Mouse (Mus musculus): ENCODE results near the gene Gm136.

The Gm136 gene

GRCm38 (mm10) chr4:34715062-34715461 is 41.0 kb downstream of the Gm136 start:
- in situ Hi-C loops (cut with MboI, MseI), result loop anchor here (10.0 kb wide), 1 partner anchor 220 kb away; no protein-coding TSS in a partner anchor

GRCm38 (mm10) chr4:34708127-34708526 is 47.9 kb downstream of the Gm136 start:
- in situ Hi-C loops (cut with MboI, MseI), result no loop called here

- in situ Hi-C loops (cut with MboI, MseI), result no loop called here
Measured at GRCm38 (mm10) chr4:34707248-34707647, 48.8 kb downstream of the Gm136 start.

GRCm38 (mm10) chr4:34703029-34703428 is 53.0 kb downstream of the Gm136 start:
- in situ Hi-C loops (cut with MboI, MseI), result no loop called here

GRCm38 (mm10) chr4:34702231-34702630 is 53.8 kb downstream of the Gm136 start:
- in situ Hi-C loops (cut with MboI, MseI), result no loop called here

GRCm38 (mm10) chr4:34701528-34701927 is 54.5 kb downstream of the Gm136 start:
- in situ Hi-C loops (cut with MboI, MseI), result no loop called here
